Mouse (Mus musculus) lung, postnatal 10 days (tissue): Measurements from ENCODE around the gene Hivep3.

ENCODE experiments used
- DNase-seq: peaks from one replicate; pipeline ENCODE4 v3.0.0; 2021

The Hivep3 gene

DNA sequence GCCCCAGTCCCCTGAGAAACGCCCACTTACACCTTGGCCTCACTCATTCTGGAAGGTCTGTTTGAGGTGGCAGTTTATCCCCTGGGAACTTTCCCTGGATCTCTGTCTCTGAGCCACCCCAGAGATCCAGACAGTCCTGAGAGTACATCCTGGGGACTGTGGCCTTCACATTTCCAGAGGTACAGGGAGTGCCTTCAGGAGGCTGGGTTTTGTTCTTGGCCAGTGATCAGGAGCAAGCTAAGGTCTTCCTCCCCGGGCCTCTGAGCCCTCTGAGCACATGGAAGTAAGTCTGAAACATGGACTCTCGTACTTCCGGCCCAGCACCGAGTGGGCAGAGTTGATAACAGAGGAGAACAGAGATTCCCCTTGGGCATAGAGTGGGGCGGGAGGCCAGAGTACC, 391.1 kb downstream of the Hivep3 start:
- no peak for DNase-seq

GRCm38 (mm10) chr4:120126047-120126446, 392.5 kb downstream of the Hivep3 start:
- DNase-seq, result no peak

GRCm38 (mm10) chr4:120127333-120127732, 393.7 kb downstream of the Hivep3 start:
- DNase-seq, result no peak

DNA sequence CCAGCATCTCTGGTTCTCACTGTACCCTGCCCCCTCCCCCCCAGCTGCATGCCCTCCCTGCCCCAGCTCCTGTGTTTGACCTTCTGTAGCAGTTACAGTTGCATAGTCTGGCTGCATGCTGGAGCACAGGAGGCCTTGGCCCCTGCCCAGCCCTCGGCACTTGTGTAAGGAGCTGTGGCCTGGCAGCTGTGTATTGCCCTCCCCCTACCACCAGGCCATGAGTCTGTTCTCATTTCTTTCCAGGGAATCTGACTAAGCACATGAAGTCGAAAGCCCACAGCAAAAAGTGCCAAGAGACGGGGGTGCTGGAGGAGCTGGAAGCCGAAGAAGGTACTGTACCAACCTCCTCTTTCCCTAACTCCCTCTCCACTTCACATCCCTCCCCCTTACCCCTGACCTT, 394.4 kb downstream of the Hivep3 start:
- DNase-seq, result peak; percentile 65

- DNase-seq, result peak; percentile 69
Observed at GRCm38 (mm10) chr4:120129233-120129885, 395.8 kb downstream of the Hivep3 start.

DNA sequence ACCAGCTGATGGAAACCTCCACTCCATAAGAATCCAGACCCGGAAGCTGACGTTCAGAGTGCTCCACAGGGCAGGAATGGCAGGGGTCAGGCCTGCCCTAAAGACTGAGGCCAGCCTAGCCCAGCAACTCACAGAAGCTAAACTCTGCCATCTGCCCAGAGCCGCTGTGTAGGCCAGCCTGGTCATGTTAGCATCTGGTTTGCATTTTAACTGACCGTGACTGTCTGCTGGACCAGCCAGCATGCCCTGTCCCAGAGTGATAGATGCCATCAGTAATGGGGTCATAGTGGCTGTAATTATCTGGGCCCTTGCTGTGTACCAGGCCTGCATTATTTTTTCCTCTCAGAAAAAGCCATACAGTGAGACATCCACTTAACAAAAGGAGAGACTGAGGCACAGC, 397.3 kb downstream of the Hivep3 start:
- no peak for DNase-seq

DNA sequence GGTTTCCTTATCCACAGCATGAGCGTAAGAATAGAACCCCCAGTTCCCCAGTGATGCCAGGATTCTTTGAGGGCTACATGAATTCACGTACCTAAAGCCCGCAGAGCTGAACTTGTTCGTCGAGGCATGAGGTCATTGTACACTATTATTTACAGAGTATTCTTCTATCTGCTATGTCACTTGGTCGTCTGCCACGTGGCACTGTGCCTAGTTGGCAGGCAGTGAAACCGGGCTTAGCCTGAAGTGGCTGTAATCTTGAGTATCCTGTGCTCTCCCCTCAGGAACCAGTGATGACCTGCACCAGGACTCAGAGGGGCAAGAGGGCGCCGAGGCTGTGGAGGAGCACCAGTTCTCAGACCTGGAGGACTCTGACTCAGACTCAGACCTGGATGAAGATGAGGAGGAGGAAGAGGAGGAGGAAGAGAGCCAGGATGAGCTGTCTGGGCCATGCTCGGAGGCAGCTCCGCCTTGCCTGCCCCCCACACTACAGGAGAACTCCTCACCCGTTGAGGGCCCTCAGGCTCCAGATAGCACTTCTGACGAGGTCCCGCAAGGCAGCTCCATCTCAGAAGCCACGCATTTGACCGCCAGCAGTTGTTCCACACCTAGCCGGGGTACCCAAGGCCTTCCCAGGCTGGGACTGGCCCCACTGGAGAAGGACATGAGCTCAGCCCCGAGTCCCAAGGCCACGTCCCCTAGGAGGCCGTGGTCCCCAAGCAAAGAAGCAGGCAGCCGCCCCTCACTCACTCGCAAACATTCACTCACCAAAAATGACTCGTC, 398.0 kb downstream of the Hivep3 start:
- DNase-seq, result peak; percentile 95

- no peak for DNase-seq
Observed at GRCm38 (mm10) chr4:120134223-120134622, 400.6 kb downstream of the Hivep3 start.

DNA sequence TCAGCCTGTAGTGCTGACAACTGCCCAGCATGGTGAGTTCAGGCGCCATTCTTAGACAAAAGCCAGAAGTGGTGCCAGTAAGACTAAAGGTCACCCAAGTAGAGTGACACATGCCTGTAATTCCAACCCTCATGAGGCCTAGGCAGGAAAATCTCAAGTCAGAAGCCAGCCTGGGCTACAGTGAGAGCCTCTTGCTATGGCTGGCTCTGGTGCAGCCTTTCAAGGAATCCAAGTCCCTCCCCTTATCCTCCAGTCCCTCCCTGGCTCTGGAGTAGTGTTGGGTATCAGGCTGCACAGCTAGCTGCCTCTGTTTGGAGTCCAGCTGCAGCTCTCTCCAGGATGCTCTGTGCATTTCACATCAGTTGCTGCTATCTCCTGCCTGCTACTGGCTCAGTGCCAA, 408.2 kb downstream of the Hivep3 start:
- DNase-seq, result no peak

DNA sequence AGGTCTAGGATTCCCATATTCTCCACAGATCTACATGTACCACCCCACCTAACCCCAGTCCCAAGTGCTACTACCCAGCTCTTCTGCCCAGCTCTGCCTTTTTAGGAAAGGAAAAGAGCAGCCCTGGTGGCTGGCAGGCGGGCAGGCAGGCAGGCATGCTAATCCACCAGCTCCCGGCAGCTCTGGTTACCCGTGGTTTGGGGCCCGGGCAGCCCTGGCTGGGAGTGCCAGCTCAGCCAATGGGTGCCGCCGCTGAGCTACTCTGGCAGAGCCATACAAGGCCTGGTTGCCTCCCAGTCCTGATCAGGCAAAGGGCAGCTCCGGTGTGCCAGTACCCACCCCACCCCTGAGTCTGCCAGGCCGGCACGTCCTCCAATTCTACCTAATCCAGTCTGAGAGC, 409.3 kb downstream of the Hivep3 start:
- DNase-seq, result no peak

- no peak for DNase-seq
Observed at GRCm38 (mm10) chr4:120144343-120144742, 410.8 kb downstream of the Hivep3 start.

DNA sequence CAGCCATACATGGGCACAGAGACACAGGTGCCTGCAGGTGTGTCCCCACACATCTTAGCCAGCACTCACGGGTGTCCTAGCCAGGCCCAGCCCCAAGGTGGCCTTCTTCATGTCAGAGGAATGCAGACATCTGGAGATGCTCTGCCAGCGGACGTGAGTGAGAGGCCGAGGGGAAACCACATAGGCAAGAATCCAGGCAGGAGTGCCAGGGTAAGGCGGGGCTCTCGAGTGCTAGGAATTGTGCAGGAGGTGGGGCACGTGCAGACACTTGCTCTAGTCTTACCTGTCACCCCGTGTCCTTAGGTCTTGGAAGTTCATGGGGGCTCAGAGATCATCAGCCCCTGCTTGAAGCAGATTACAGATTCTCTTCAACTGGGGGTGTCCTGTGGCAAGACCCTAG, 412.3 kb downstream of the Hivep3 start:
- peak; percentile 52 for DNase-seq

- peak; percentile 91 for DNase-seq
Observed at GRCm38 (mm10) chr4:120148291-120149141, 414.9 kb downstream of the Hivep3 start.

GRCm38 (mm10) chr4:120149142-120149524, 415.5 kb downstream of the Hivep3 start:
- no peak for DNase-seq

GRCm38 (mm10) chr4:120150345-120150920, 416.8 kb downstream of the Hivep3 start:
- no peak for DNase-seq

- DNase-seq, result no peak
Observed at GRCm38 (mm10) chr4:120151906-120152305, 418.3 kb downstream of the Hivep3 start.

DNA sequence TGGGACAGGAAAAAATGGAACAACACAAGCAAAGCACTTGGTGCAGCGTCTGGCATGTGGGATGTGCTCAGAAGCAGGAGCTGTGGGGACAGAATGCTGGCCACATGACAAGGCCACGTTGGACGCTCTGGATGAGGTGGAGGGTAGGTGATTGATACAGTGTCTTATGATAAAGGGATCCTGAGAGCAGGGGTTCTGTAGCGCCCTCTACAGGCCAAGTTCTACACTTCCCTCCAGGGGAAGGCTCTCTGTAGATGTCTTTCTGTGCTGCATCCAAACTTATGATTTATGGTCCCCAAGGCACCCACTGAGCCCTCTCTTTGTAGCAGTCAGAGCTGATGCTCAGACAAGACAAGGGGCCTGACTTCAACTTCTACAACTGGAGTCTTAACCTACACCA, 419.1 kb downstream of the Hivep3 start:
- DNase-seq, result no peak

GRCm38 (mm10) chr4:120153736-120154135, 420.2 kb downstream of the Hivep3 start:
- no peak for DNase-seq

- peak; percentile 11 for DNase-seq
Observed at GRCm38 (mm10) chr4:120158714-120159310, 425.2 kb downstream of the Hivep3 start.

- peak; percentile 84 for DNase-seq
Observed at GRCm38 (mm10) chr4:120161166-120161949, 427.8 kb downstream of the Hivep3 start, which contains the start of gene Edn2. Edn2 (plus strand) TSS chr4:120161206.

DNA sequence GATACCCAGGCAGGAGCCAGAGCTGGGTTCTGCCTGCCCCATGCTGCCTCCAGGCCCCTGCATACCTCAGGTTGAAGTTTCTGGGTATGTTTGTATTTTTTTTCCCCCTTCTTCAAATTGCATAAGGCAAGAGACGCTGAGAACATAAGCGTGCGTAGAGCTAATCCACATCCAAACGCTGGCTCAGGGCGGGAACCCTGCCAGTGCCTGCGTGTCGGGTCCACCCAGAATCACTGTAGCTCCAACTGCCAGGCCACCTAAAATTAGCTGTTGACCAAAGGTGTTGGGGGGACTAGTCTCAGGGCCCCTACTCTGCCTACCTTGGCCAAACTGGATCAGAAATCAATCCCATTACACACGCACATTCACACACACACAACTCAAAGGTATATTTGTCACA, 429.0 kb downstream of the Hivep3 start:
- no peak for DNase-seq

- DNase-seq, result peak; percentile 58
Observed at GRCm38 (mm10) chr4:120163242-120163641, 429.7 kb downstream of the Hivep3 start.
